Mouse (Mus musculus) thymus, adult 2 months (tissue): ENCODE results near the gene 4930467E23Rik. TPM values are rescaled to one million over a fixed set of nuclear protein-coding genes. Genes with fewer than 3 reads are reported as not detected.
A peak's percentile ranks its signal among the peaks of the same experiment; 100 is the strongest.
"Not testable (repeated sequence)": the region's sequence is repeated elsewhere in the genome, so short reads cannot be mapped to it uniquely, and the experiment has no call there.

Experiments
- DNase-seq: peaks from one replicate; pipeline ENCODE4 v3.0.0; 2021
- H3K27ac ChIP-seq: fragments of 200-500 bp; 2 replicates; pipeline ENCODE4 v1.5.1; 2012; ENCODE audit warnings: low read length, control low read depth; ENCODE audit not compliant: control insufficient read depth, insufficient read depth
- H3K27me3 ChIP-seq: fragments of 200-500 bp; 2 replicates; pipeline ENCODE4 v1.6.1; 2012; ENCODE audit warnings: mild to moderate bottlenecking, low read length, moderate library complexity, mixed read lengths; ENCODE audit not compliant: control insufficient read depth, insufficient read depth
- H3K36me3 ChIP-seq: fragments of 200-500 bp; 2 replicates; pipeline ENCODE4 v1.6.1; 2012; ENCODE audit warnings: mild to moderate bottlenecking, low read length, moderate library complexity; ENCODE audit not compliant: control insufficient read depth, insufficient read depth
- H3K4me1 ChIP-seq: fragments of 200-500 bp; replicated peaks from 2 replicates; pipeline ENCODE4 v1.6.1; 2012; ENCODE audit warnings: low read length; ENCODE audit not compliant: control insufficient read depth, insufficient read depth
- H3K4me3 ChIP-seq: fragments of 200-500 bp; 2 replicates; pipeline ENCODE4 v1.5.1; 2012; ENCODE audit warnings: mild to moderate bottlenecking, low read length, control low read depth, moderate library complexity; ENCODE audit not compliant: control insufficient read depth, insufficient read depth
- WGBS: fragments of 180-500 bp; shearing (Covaris S2); methylation state at CpG from one replicate; pipeline ENCODE4 v1.1.7; 2018; 5-methylcytosine and 5-hydroxymethylcytosine counted together
- polyA plus RNA-seq: library from polyadenylated mRNA; depleted of rRNA; stranded (reverse); fragments of >200 nt; gene quantifications from 2 replicates; pipeline ENCODE4 v1.2.3, GENCODE M21; 2012; rRNA removed

The 4930467E23Rik gene
- not detected in 2 replicates for polyA plus RNA-seq

GRCm38 (mm10) chr8:19729276-19729675 is at the start of gene 4930467E23Rik:
Gene 4930467E23Rik, plus strand, starts transcription at chr8:19729576.
- H3K27me3 ChIP-seq, H3K4me3 ChIP-seq, H3K27ac ChIP-seq, H3K36me3 ChIP-seq, H3K4me1 ChIP-seq, DNase-seq: not testable (repeated sequence)
- no CpG with 5 or more reads among the region's 2 CpGs for WGBS

- WGBS, result 90% methylated on average over 2 of the region's 3 CpGs
- not testable (repeated sequence) for H3K36me3 ChIP-seq, H3K4me1 ChIP-seq, H3K27me3 ChIP-seq, DNase-seq, H3K4me3 ChIP-seq, H3K27ac ChIP-seq
These were observed 47.1 kb upstream of the 4930467E23Rik start for GRCm38 (mm10) chr8:19682311-19682710.

GRCm38 (mm10) chr8:19685476-19685875 is 43.9 kb upstream of the 4930467E23Rik start:
- DNase-seq, result peak; percentile 17
- H3K4me1 ChIP-seq, H3K36me3 ChIP-seq, H3K27ac ChIP-seq, H3K4me3 ChIP-seq, H3K27me3 ChIP-seq: not testable (repeated sequence)
- WGBS, result 87% methylated on average over 3 of the region's 3 CpGs

GRCm38 (mm10) chr8:19688802-19689525 is 40.4 kb upstream of the 4930467E23Rik start:
- 87% methylated on average over 6 of the region's 6 CpGs for WGBS
- H3K27ac ChIP-seq, H3K27me3 ChIP-seq, H3K4me3 ChIP-seq, H3K4me1 ChIP-seq, H3K36me3 ChIP-seq: not testable (repeated sequence)
- peak; percentile 17 for DNase-seq

- H3K27ac ChIP-seq, H3K36me3 ChIP-seq, DNase-seq, H3K4me3 ChIP-seq, H3K4me1 ChIP-seq, H3K27me3 ChIP-seq: not testable (repeated sequence)
- WGBS, result 87% methylated on average over 1 of the region's 1 CpGs
These were observed 39.6 kb upstream of the 4930467E23Rik start for GRCm38 (mm10) chr8:19689745-19690144.

GRCm38 (mm10) chr8:19691421-19691820 is 38.0 kb upstream of the 4930467E23Rik start:
- not testable (repeated sequence) for H3K36me3 ChIP-seq, H3K4me3 ChIP-seq, H3K27ac ChIP-seq, DNase-seq, H3K27me3 ChIP-seq, H3K4me1 ChIP-seq
- WGBS, result 86% methylated on average over 6 of the region's 6 CpGs

GRCm38 (mm10) chr8:19697497-19698077 is 31.8 kb upstream of the 4930467E23Rik start:
- H3K27me3 ChIP-seq, H3K4me1 ChIP-seq, DNase-seq, H3K4me3 ChIP-seq, H3K36me3 ChIP-seq, H3K27ac ChIP-seq: not testable (repeated sequence)
- WGBS, result 88% methylated on average over 11 of the region's 11 CpGs

GRCm38 (mm10) chr8:19698123-19698522 is 31.3 kb upstream of the 4930467E23Rik start:
- not testable (repeated sequence) for H3K4me3 ChIP-seq, H3K27ac ChIP-seq, H3K36me3 ChIP-seq, DNase-seq, H3K4me1 ChIP-seq, H3K27me3 ChIP-seq
- WGBS, result 81% methylated on average over 6 of the region's 6 CpGs

GRCm38 (mm10) chr8:19698722-19699121 is 30.7 kb upstream of the 4930467E23Rik start:
- H3K27me3 ChIP-seq, H3K36me3 ChIP-seq, H3K4me3 ChIP-seq, H3K4me1 ChIP-seq, H3K27ac ChIP-seq: not testable (repeated sequence)
- WGBS, result 90% methylated on average over 4 of the region's 4 CpGs
- peak; percentile 59 for DNase-seq

- not testable (repeated sequence) for H3K4me3 ChIP-seq, H3K27ac ChIP-seq, DNase-seq, H3K4me1 ChIP-seq, H3K36me3 ChIP-seq, H3K27me3 ChIP-seq
- whole genome bisulfite sequencing, result 93% methylated on average over 2 of the region's 2 CpGs
These were observed 28.1 kb upstream of the 4930467E23Rik start for GRCm38 (mm10) chr8:19701326-19701725.

- DNase-seq, H3K27me3 ChIP-seq, H3K4me3 ChIP-seq, H3K36me3 ChIP-seq, H3K27ac ChIP-seq, H3K4me1 ChIP-seq: not testable (repeated sequence)
- WGBS, result 59% methylated on average over 2 of the region's 2 CpGs
These were observed 27.1 kb upstream of the 4930467E23Rik start for GRCm38 (mm10) chr8:19702276-19702675.
